Mouse (Mus musculus): ENCODE measurements around the gene Ppp2r2d. TPM values are rescaled to one million over a fixed set of nuclear protein-coding genes. Genes with fewer than 3 reads are reported as not detected.

The Ppp2r2d gene
- polyA plus RNA-seq, 1 experiment: 24.2 TPM

DNA sequence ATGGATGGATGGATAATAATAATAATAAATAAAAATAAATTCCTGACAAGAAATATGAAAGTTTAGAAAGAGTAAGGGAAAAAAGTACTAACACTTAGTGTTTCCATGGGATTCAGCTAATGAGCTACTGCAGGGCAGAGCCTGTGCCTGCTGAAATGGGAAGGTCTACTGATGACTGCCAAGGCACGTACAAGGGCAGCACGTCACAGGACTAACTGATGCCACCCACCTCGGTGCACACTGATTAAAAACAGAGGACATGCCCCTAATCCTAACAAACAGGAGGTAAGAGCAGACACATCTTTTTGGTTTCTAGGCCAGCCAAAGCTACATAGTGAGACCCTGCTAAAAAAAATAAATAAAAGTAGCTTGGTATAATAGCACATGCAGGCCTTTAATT, 37.8 kb downstream of the Ppp2r2d start:
- Histone ChIP-seq H3K36me3 (ENCODE audit: control insufficient read depth, insufficient read depth, low read length) (peaks cover 2% of the 10 kb centered on the region), H3K27me3 (replicated peaks; ENCODE audit: control insufficient read depth, insufficient read depth, low read length) (no peaks in the 10 kb centered on the region), H3K27ac (ENCODE audit: insufficient read depth, low read depth, low read length) (no peak overlapping the region), H3K4me3 (ENCODE audit: insufficient read depth, low read depth, low read length) (no peak overlapping the region), H3K4me1 (ENCODE audit: control insufficient read depth, insufficient read depth, low read length) (no peaks in the 10 kb centered on the region)
- WGBS: 94% methylated on average over 3 of the region's 3 CpGs
- no peak for DNase-seq
- TF ChIP-seq POLR2A (IDR thresholded peaks at IDR 0.05; ENCODE audit: low read depth, low read length) (no peak), CTCF (conservative IDR thresholded peaks at IDR 0.05; ENCODE audit: insufficient read depth, insufficient read length, low read depth, low read length) (no peak)

DNA sequence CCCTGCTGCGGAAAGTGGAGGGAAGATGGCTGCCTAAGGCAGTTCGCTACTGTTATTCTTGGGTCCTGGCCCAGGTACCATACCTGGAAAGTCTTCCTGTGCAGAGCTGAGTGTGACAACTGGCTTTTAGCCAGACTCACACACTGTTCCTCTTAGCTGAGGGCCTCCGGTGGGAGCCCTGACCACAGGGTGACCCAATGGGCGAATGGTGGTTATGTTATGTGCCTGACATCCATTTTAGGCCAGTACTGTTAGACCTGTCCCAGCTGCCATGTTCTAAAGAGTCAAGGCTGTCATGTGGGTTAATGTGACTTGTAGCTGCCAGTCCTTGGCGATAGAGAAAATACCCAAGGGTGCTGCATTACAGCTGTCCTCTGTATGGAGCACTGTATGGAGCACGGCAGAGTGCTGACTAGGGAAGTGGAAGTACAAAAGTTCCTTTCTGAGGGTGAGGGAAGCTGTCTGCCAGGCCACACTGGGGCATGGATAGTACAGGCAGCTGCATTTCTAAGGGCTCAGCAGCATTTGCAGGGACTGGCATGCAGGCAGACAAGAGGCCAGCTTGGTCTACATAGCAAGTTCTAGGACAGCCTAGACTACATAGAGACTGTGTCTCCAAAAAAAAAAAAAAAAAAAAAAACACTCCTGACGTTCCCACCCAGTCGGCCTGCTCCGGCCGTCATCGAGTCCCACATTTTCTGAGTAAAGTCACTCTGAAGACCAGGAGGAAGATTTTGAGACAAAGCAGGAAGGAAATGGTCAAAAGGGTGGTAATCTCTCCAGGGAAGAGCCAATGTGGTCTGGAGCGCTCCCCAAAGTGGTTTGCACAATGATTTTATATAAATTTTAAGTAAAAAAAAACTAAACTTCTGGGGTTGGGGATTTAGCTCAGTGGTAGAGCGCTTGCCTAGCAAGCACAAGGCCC, 39.7 kb downstream of the Ppp2r2d start:
- H3K4me3 ChIP-seq (ENCODE audit: insufficient read depth, low read depth, low read length): no peak overlapping the region
- H3K27ac ChIP-seq (ENCODE audit: insufficient read depth, low read depth, low read length): no peak overlapping the region
- 77% methylated on average over 13 of the region's 13 CpGs for WGBS
- DNase-seq: peak; percentile 45
- H3K27me3 ChIP-seq (replicated peaks; ENCODE audit: control insufficient read depth, insufficient read depth, low read length): no peaks in the 10 kb centered on the region
- peaks cover 2% of the 10 kb centered on the region for H3K36me3 ChIP-seq (ENCODE audit: control insufficient read depth, insufficient read depth, low read length)
- TF ChIP-seq CTCF (conservative IDR thresholded peaks at IDR 0.05; ENCODE audit: insufficient read depth, insufficient read length, low read depth, low read length) (no peak), POLR2A (IDR thresholded peaks at IDR 0.05; ENCODE audit: low read depth, low read length) (no peak)
- H3K4me1 ChIP-seq (ENCODE audit: control insufficient read depth, insufficient read depth, low read length): no peaks in the 10 kb centered on the region

DNA sequence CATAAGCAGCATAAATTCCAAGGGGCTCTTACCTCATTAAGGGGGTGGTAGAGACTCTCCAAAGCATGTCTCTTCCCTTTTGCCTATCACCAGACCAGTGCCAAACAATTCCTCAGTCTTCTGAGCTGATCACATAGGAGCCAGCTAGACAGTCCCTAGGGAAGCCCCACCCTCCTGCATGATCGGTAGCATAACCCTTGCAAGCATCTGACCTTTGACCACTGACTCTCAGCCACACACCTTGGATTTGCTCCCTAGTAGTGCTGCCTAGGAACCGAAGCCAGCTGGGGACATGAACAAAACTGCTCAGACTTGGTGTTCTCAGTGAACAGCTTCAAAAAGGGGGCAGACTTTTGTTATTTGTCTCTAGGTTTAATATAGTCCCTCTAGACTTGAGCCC, 52.2 kb downstream of the Ppp2r2d start:
- DNase-seq: peak; percentile 88
- WGBS: 38% methylated on average over 2 of the region's 2 CpGs
- TF ChIP-seq POLR2A (IDR thresholded peaks at IDR 0.05; ENCODE audit: low read depth, low read length) (no peak), CTCF (conservative IDR thresholded peaks at IDR 0.05; ENCODE audit: insufficient read depth, insufficient read length, low read depth, low read length) (no peak)
- H3K27ac ChIP-seq (ENCODE audit: insufficient read depth, low read depth, low read length): no peak overlapping the region
- H3K4me3 ChIP-seq (ENCODE audit: insufficient read depth, low read depth, low read length): no peak overlapping the region
- peaks cover 8% of the 10 kb centered on the region for H3K36me3 ChIP-seq (ENCODE audit: control insufficient read depth, insufficient read depth, low read length)
- H3K27me3 ChIP-seq (replicated peaks; ENCODE audit: control insufficient read depth, insufficient read depth, low read length): no peaks in the 10 kb centered on the region
- peaks cover 15% of the 10 kb centered on the region for H3K4me1 ChIP-seq (ENCODE audit: control insufficient read depth, insufficient read depth, low read length)

DNA sequence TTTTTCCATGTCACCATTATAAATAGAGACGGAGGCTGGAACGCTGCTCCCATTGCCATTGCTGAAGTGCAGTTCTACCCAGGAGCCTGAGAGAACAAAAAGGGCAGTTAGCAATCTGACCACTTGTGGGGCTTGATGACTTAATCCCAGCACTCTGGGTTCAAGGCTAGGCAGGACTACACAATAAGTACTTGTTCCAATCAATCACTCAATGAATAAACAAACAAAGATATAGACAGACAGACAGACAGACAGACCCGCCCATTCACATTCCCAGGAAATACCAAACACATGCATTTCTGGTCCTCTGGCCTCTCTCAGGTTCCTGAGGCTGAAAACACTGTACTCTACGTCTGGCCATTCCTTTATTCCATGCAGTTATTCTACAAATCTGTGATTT, 52.9 kb downstream of the Ppp2r2d start:
- no peak overlapping the region for H3K4me3 ChIP-seq (ENCODE audit: insufficient read depth, low read depth, low read length)
- no peak for TF ChIP-seq POLR2A (IDR thresholded peaks at IDR 0.05; ENCODE audit: low read depth, low read length)
- TF ChIP-seq CTCF (conservative IDR thresholded peaks at IDR 0.05; ENCODE audit: insufficient read depth, insufficient read length, low read depth, low read length): no peak
- H3K36me3 ChIP-seq (ENCODE audit: control insufficient read depth, insufficient read depth, low read length): peaks cover 6% of the 10 kb centered on the region; the same call in 1 of the 2 replicates
- no peaks in the 10 kb centered on the region for H3K27me3 ChIP-seq (replicated peaks; ENCODE audit: control insufficient read depth, insufficient read depth, low read length)
- H3K27ac ChIP-seq (ENCODE audit: insufficient read depth, low read depth, low read length): no peak overlapping the region
- H3K4me1 ChIP-seq (ENCODE audit: control insufficient read depth, insufficient read depth, low read length): peaks cover 16% of the 10 kb centered on the region
- DNase-seq: no peak
- 77% methylated on average over 4 of the region's 4 CpGs for WGBS

DNA sequence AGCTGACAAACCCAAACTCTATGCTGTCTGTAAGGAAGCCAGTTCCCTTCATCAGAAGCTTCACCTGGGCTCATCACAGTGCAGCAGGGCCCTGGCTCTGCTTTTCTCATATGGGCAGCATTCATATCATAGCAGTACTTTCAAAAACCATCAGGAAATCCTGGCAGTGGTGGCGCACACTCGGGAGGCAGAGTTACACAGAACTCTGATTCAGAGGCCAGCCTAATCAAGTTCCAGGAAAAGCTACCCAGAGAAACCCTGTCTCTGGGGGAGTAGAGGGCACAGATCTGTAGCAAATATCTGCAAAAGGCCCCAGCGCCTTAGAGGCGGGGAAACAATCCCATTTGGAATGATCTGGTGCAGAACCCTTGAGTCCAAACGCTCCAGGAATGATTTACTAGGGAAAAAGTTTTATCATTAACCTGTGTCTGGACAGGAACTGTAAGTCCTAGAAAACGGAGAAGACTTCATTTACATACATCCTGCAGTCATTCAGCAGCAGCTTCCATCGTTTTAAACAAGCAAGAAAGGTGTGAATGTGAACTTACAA, 58.1 kb downstream of the Ppp2r2d start:
- peak; percentile 92 for DNase-seq
- 26% methylated on average over 7 of the region's 7 CpGs for WGBS
- Histone ChIP-seq H3K27me3 (replicated peaks; ENCODE audit: control insufficient read depth, insufficient read depth, low read length) (no peaks in the 10 kb centered on the region), H3K4me3 (ENCODE audit: insufficient read depth, low read depth, low read length) (no peak overlapping the region), H3K4me1 (ENCODE audit: control insufficient read depth, insufficient read depth, low read length) (peaks cover 41% of the 10 kb centered on the region), H3K27ac (ENCODE audit: insufficient read depth, low read depth, low read length) (peak overlapping the region; percentile 58; the same call in 1 of the 2 replicates), H3K36me3 (ENCODE audit: control insufficient read depth, insufficient read depth, low read length) (no peaks in the 10 kb centered on the region)
- TF ChIP-seq POLR2A (IDR thresholded peaks at IDR 0.05; ENCODE audit: low read depth, low read length): no peak
- no peak for TF ChIP-seq CTCF (conservative IDR thresholded peaks at IDR 0.05; ENCODE audit: insufficient read depth, insufficient read length, low read depth, low read length)

DNA sequence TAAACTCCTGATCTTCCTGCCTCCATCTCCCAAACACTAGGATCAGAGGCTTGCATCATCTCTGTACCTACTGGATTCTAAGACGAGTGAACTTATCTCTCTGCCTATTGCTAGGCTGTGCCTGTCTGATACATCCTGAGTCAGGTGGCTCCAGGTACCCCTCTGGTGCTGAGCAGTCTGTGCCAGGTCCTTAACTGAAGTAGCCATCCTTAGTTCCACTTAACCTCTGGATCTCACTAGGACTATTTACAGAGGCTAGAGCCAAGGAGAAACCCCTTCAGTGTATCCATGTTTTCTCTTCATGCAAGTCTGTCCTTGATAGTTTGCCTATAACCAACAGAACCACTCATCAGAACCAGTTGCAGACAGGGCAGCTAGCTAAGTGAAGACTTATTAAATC, 60.6 kb downstream of the Ppp2r2d start:
- TF ChIP-seq CTCF (conservative IDR thresholded peaks at IDR 0.05; ENCODE audit: insufficient read depth, insufficient read length, low read depth, low read length): no peak
- no peak for TF ChIP-seq POLR2A (IDR thresholded peaks at IDR 0.05; ENCODE audit: low read depth, low read length)
- WGBS: 63% methylated on average over 1 of the region's 1 CpGs
- no peak overlapping the region for H3K4me3 ChIP-seq (ENCODE audit: insufficient read depth, low read depth, low read length)
- H3K4me1 ChIP-seq (ENCODE audit: control insufficient read depth, insufficient read depth, low read length): peaks cover 45% of the 10 kb centered on the region
- H3K36me3 ChIP-seq (ENCODE audit: control insufficient read depth, insufficient read depth, low read length): no peaks in the 10 kb centered on the region
- no peak for DNase-seq
- no peaks in the 10 kb centered on the region for H3K27me3 ChIP-seq (replicated peaks; ENCODE audit: control insufficient read depth, insufficient read depth, low read length)
- H3K27ac ChIP-seq (ENCODE audit: insufficient read depth, low read depth, low read length): 0 out of 2 replicates have a peak overlapping the region, but pooled peaks have one; percentile 24

DNA sequence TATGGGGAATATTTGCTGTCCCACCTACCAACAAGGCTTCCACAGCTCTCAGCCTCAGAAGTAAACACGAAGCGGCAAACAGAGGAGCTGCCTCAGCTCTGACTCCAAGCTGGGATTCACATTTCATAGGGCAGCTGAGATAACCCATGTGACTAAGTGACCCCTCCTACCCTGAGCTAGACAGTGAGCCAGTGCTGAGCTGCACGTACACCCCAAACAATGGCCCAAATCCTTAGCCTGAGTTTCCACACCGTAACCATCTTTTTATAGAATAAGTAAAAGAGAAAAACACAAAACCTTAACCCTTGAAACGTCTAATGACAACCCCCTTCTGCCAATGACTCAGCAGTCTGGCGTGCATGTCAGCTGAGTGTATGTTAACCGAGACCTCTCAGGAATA, 61.2 kb downstream of the Ppp2r2d start:
- peaks cover 43% of the 10 kb centered on the region for H3K4me1 ChIP-seq (ENCODE audit: control insufficient read depth, insufficient read depth, low read length)
- no peaks in the 10 kb centered on the region for H3K36me3 ChIP-seq (ENCODE audit: control insufficient read depth, insufficient read depth, low read length)
- no peaks in the 10 kb centered on the region for H3K27me3 ChIP-seq (replicated peaks; ENCODE audit: control insufficient read depth, insufficient read depth, low read length)
- 18% methylated on average over 7 of the region's 7 CpGs for WGBS
- DNase-seq: peak; percentile 71
- H3K4me3 ChIP-seq (ENCODE audit: insufficient read depth, low read depth, low read length): peak overlapping the region; percentile 16
- TF ChIP-seq POLR2A (IDR thresholded peaks at IDR 0.05; ENCODE audit: low read depth, low read length) (no peak), CTCF (conservative IDR thresholded peaks at IDR 0.05; ENCODE audit: insufficient read depth, insufficient read length, low read depth, low read length) (no peak)
- H3K27ac ChIP-seq (ENCODE audit: insufficient read depth, low read depth, low read length): peak overlapping the region; percentile 24; the same call in 1 of the 2 replicates
